Mouse (Mus musculus): ENCODE results near the gene Gm10160.

GRCm38 (mm10) chr7:81842998-81843397 is 12.6 kb downstream of the Gm10160 start:
- TF ChIP-seq CTCF (IDR thresholded peaks at IDR 0.05; ENCODE audit: low read depth, low read length): no peak
- TF ChIP-seq GATA1 (IDR thresholded peaks at IDR 0.05; ENCODE audit: borderline replicate concordance, low read length): no peak

All from G1E (cell line).